Mouse (Mus musculus) embryonic facial prominence, embryonic 10.5 days (tissue): ENCODE data around the gene Hmcn2. TPM values are rescaled to one million over a fixed set of nuclear protein-coding genes. Genes with fewer than 3 reads are reported as not detected.

ENCODE experiments used
- DNase-seq: peaks from one replicate; pipeline ENCODE4 v3.0.0-alpha.2; 2017; ENCODE audit warnings: low spot score
- H3K27ac ChIP-seq: fragments of 300-500 bp; sonication (generic); replicated peaks from 2 replicates; pipeline ENCODE4 v1.5.1; 2016; ENCODE audit warnings: mild to moderate bottlenecking
- H3K27me3 ChIP-seq: fragments of 300-500 bp; sonication (generic); replicated peaks from 2 replicates; pipeline ENCODE4 v1.6.1; 2016; ENCODE audit warnings: low read depth, mild to moderate bottlenecking; ENCODE audit not compliant: poor library complexity, severe bottlenecking
- H3K36me3 ChIP-seq: fragments of 300-500 bp; sonication (generic); replicated peaks from 2 replicates; pipeline ENCODE4 v1.6.1; 2016; ENCODE audit warnings: mild to moderate bottlenecking, moderate library complexity
- H3K4me1 ChIP-seq: fragments of 300-500 bp; sonication (generic); 2 replicates; pipeline ENCODE4 v1.6.1; 2016
- H3K4me3 ChIP-seq: fragments of 300-500 bp; sonication (generic); 2 replicates; pipeline ENCODE4 v1.5.1; 2016; ENCODE audit warnings: mild to moderate bottlenecking, moderate library complexity
- H3K9me3 ChIP-seq: fragments of 300-500 bp; sonication (generic); 2 replicates; pipeline ENCODE4 v1.6.1; 2016; ENCODE audit warnings: mild to moderate bottlenecking
- WGBS: fragments of 180-500 bp; shearing (Covaris S2); methylation state at CpG from one replicate; pipeline ENCODE4 v1.1.7; 2016; 5-methylcytosine and 5-hydroxymethylcytosine counted together
- polyA plus RNA-seq: library from polyadenylated mRNA; unstranded; fragments of >200 nt; fragmentation: Nextera tagmentation; extraction: Ambion mirVana; gene quantifications from 2 replicates; pipeline ENCODE4 v1.2.1, GENCODE M21; 2016

Gene Hmcn2
- polyA plus RNA-seq, 1 experiment from 2014 or later, result not detected

DNA sequence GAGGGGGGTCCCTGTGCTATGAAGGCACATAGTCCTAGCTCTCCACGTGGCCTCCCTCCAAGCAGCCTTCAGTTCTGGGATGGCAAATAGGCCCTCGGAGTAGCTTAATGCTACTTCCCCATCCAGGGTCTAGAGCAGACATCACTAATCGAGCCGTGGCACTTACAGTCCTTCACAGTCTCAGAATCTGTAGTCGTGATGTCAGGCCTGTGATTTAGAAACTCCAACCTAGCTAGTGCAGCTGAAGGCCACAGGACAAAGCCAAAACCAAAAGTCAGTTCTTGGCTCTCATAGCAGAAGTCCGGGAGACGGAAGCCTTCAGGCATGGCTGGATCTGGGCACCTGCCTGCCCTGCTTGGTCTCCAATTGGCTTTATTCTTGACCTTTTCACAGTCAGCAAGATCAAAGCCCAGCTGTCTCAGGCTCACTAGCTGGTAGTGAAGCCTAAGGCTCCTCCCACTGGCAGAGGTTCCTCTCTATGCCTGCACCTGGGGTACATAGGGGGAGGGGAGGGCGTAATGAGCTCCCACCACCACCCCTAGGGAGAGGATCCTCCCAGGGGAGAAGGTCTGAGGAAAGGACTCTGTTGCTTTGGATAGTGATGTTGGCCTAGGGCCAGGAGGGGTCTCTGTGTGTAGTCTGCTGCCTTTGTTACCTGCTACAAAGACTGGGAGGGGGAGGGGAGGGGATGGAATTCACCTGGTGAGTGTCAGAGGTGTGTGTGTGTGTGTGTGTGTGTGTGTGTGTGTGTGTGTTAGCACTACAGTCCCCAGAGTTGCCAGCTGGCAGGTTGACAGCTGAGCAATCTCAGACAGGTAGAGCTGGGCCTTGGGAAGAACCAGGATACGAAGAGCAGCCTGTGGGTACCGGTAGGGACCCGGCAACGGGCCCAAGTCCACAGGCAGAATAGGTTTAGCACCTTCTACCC lies 163.3 kb downstream of the Hmcn2 start:
- peaks cover 25% of the 10 kb centered on the region for H3K4me1 ChIP-seq

DNA sequence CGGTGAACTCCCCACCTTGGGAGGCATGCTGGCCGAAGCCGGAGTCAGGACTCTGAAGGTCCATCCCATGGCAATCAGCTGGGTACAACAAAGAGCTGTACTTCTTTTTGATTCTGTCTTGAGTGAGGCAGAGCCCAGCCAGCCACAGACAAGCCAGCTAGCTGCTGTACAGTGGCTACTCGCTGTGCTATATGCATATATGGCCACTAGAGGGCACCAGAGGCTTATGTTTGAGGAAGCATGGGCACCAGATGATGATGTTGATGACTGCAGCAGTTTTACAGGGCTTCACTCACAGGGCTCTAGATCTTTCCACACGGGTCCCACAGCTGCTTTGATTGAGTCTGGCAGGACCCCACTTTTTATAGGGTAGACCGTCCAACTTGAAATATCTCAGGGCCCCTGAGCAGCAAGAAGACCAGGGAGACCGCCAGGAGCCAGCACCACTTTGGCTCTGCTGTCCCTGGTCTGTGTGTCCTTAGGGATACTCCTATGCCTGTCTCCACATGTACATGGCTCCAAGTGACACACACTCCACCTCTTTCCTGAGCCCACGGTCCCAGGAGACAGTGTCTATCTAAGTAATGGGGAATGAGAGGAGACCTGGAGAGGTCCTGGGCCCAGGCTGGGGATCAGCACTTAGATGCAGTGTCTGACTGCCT lies 168.8 kb downstream of the Hmcn2 start:
- H3K27ac ChIP-seq, result no peak overlapping the region
- peaks cover 22% of the 10 kb centered on the region for H3K4me1 ChIP-seq
- H3K36me3 ChIP-seq, result no peaks in the 10 kb centered on the region
- DNase-seq, result peak; percentile 85
- H3K9me3 ChIP-seq, result no peaks in the 10 kb centered on the region
- WGBS, result 30% methylated on average over 8 of the region's 8 CpGs
- H3K27me3 ChIP-seq, result peaks cover 61% of the 10 kb centered on the region
- no peak overlapping the region for H3K4me3 ChIP-seq

More for the DNA sequence above, 163.3 kb downstream of the Hmcn2 start:
- Histone ChIP-seq H3K9me3 (no peaks in the 10 kb centered on the region), H3K27ac (0 out of 2 replicates have a peak overlapping the region, but pooled peaks have one; percentile 10), H3K27me3 (peaks cover 33% of the 10 kb centered on the region), H3K4me3 (no peak overlapping the region), H3K36me3 (no peaks in the 10 kb centered on the region)
- 77% methylated on average over 12 of the region's 12 CpGs for WGBS
- no peak for DNase-seq

DNA sequence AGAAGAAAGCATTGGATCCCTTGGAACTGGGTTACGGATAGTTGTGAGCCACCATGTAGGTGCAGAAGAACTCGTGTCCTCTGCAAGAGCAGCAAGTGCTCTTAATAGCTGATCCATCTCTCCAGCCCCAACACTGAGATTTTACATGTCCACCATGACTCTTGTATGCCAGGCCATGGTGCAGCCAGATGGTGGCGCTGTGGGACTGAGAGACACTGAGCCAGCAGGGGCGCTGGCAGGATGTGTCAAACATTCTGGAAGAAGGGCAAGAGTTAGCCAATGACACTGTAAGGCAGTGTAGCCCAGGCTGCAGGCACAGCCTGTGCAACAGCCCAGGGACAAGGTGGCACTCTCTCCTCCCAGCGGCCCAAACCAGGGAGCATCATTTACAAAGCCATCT lies 170.0 kb downstream of the Hmcn2 start:
- Histone ChIP-seq H3K4me3 (no peak overlapping the region), H3K36me3 (no peaks in the 10 kb centered on the region), H3K4me1 (peaks cover 32% of the 10 kb centered on the region), H3K27me3 (peaks cover 68% of the 10 kb centered on the region), H3K27ac (no peak overlapping the region), H3K9me3 (no peaks in the 10 kb centered on the region)
- 19% methylated on average over 5 of the region's 5 CpGs for WGBS
- peak; percentile 89 for DNase-seq

DNA sequence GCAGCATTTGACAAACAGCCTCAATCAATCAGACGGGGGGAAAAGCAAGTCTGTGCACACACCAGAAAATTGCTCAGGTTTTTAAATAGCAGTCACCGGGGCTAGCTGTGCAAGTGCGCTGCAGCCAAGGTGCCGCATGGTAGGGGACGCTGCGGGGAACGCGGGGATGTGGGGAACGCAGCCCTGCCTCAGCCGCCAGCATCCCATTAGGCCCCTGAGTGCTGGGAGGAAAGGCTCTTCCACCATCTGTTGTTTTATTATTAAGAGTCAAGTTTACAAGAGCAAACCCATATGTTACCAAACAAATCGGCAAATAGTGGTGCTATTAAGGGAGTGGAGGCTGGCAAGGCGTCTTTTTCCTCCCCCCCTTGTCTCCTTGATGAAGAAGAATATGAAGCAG lies 175.0 kb downstream of the Hmcn2 start:
- Histone ChIP-seq H3K27ac (no peak overlapping the region), H3K4me1 (peaks cover 54% of the 10 kb centered on the region), H3K36me3 (no peaks in the 10 kb centered on the region), H3K9me3 (no peaks in the 10 kb centered on the region), H3K27me3 (peaks cover 88% of the 10 kb centered on the region), H3K4me3 (no peak overlapping the region)
- 54% methylated on average over 12 of the region's 12 CpGs for WGBS
- DNase-seq, result no peak

DNA sequence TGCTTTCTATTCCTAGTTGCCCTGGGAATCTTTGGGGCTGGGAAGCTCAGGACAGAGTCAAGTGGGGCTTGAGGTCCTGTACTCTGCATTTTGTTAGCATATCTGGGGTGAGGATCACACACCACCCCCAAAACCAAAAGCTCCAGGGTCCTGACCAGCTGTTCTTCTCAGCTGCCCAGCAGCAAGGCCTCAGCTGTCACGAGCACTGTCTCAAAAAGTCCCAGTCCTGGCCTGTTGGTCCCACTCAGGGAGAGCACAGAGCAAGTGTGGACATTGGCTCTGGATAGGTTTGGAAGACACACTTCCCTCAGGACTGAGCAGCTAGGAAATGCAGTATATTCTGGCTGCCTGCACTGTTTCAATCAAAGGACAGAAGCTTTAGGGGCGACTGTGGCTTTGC lies 176.3 kb downstream of the Hmcn2 start:
- peaks cover 54% of the 10 kb centered on the region for H3K4me1 ChIP-seq
- H3K36me3 ChIP-seq, result no peaks in the 10 kb centered on the region
- H3K27me3 ChIP-seq, result peaks cover 92% of the 10 kb centered on the region
- WGBS, result 88% methylated on average over 2 of the region's 2 CpGs
- H3K9me3 ChIP-seq, result no peaks in the 10 kb centered on the region
- no peak for DNase-seq
- no peak overlapping the region for H3K4me3 ChIP-seq
- H3K27ac ChIP-seq, result no peak overlapping the region

DNA sequence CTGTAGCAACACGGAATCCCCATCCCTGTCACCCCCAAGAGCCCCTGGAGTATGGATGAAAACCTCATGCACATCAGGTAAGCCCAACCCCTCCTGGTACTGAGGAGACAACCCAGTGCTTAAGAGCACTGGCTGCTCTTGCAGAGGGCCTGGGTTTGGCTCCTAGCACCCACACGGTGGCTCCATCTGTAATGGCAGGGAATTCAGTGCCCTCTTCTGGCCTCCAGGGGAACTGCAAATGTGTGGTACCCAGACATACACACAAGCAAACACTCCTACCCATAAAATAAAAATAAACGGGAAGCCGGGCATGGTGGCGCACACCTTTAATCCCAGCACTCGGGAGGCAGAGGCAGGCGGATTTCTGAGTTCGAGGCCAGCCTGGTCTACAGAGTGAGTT lies 178.1 kb downstream of the Hmcn2 start:
- 95% methylated on average over 8 of the region's 8 CpGs for WGBS
- H3K4me1 ChIP-seq, result peaks cover 71% of the 10 kb centered on the region
- H3K27ac ChIP-seq, result no peak overlapping the region

DNA sequence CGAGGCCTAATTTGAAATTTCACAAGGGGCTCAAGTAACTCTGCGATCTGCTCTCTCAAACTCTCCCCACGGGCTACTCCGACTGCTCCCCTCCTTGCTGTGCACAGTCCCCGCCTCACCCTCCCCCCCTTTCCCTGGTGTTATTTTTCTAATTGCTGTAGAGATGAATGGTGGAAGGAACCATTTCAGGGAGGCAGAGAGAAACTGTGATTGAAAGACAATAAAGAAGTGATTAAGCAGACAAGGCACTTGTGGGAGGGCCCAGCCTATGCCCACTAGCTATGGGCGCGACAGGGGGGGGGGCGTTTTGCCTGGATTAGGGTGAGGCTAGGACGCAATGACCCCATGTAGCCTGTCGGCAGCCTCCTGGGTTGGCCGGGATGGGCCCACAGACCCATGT lies 179.0 kb downstream of the Hmcn2 start:
- Histone ChIP-seq H3K9me3 (no peaks in the 10 kb centered on the region), H3K27ac (peak overlapping the region; percentile 31; the same call in 1 of the 2 replicates), H3K36me3 (no peaks in the 10 kb centered on the region), H3K27me3 (peaks cover 95% of the 10 kb centered on the region), H3K4me1 (peaks cover 71% of the 10 kb centered on the region), H3K4me3 (no peak overlapping the region)
- no peak for DNase-seq
- WGBS, result 37% methylated on average over 11 of the region's 11 CpGs

More for the DNA sequence above, 178.1 kb downstream of the Hmcn2 start:
- Histone ChIP-seq H3K4me3 (no peak overlapping the region), H3K36me3 (no peaks in the 10 kb centered on the region), H3K27me3 (peaks cover 94% of the 10 kb centered on the region), H3K9me3 (no peaks in the 10 kb centered on the region)
- DNase-seq, result no peak

DNA sequence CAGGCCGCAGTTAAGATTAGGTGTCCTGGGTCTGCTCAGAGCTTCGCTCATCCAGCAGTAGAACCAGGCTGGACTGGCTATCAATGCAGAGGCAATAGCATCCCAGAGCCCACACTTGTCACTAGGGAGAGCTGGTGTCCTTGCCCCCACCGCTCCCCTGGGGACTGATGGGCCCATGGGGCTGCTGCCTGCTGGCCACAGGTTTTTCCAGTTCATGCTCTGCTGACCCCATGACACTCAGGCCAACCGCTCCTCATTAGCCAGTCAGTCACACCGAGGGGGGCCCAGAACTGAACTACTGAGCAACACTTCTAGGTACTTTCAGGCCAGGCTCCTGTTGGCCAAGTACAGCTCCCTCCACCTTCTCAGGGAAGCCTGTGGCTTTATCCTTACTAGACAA lies 180.1 kb downstream of the Hmcn2 start:
- no peaks in the 10 kb centered on the region for H3K36me3 ChIP-seq

DNA sequence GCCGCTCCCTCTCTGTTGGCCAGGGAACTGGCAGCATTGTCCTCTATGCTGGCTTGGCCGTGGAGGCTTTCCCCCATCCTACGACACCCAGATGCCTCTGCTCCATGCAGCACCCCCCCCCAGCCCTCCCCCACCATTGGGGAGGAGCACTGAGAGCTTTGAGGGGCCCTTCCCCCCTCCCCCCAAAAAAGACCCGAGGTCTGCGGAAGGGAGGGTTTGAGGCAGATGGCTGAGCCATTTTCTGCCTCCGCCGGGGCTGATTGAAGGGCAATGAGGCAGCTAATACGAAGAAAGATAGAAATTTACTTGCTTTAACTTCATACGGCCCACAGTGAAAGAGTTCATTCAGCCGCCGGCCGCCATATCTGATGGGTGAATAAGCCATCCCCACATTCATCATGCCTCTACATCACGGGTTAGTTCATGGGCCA lies 180.8 kb downstream of the Hmcn2 start:
- peaks cover 75% of the 10 kb centered on the region for H3K4me1 ChIP-seq
- no peaks in the 10 kb centered on the region for H3K36me3 ChIP-seq
- H3K4me3 ChIP-seq, result no peak overlapping the region
- peaks cover 96% of the 10 kb centered on the region for H3K27me3 ChIP-seq
- DNase-seq, result no peak
- no peaks in the 10 kb centered on the region for H3K9me3 ChIP-seq
- H3K27ac ChIP-seq, result peak overlapping the region; percentile 4; the same call in 1 of the 2 replicates
- 57% methylated on average over 13 of the region's 13 CpGs for WGBS

More for the DNA sequence above, 180.1 kb downstream of the Hmcn2 start:
- no peak for DNase-seq
- Histone ChIP-seq H3K27me3 (peaks cover 95% of the 10 kb centered on the region), H3K27ac (peak overlapping the region; percentile 4; the same call in 1 of the 2 replicates), H3K4me1 (peaks cover 72% of the 10 kb centered on the region), H3K4me3 (no peak overlapping the region), H3K9me3 (no peaks in the 10 kb centered on the region)
- WGBS, result 52% methylated on average over 5 of the region's 5 CpGs

DNA sequence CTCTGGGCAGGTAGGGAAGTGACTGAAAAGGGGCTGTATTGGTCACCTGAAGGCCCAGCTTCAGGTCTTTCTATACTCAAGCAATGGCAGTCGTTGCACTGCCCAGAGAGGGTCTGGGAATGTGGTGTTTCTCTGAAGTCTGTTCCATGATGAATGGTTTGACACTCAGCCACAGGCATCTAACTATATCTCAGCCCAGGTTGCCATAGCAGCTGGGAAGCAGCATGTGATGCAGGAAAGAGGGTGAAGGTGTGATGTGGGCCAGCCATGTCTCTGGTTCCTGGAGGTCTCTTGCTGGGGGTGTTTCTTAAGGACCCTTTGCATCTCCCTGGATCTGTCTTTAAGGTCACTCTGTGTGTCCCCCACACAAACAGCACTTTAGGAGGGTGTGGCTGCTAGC lies 181.9 kb downstream of the Hmcn2 start:
- Histone ChIP-seq H3K4me1 (peaks cover 85% of the 10 kb centered on the region), H3K9me3 (no peaks in the 10 kb centered on the region), H3K4me3 (no peak overlapping the region), H3K27me3 (peaks cover 99% of the 10 kb centered on the region), H3K36me3 (no peaks in the 10 kb centered on the region), H3K27ac (no peak overlapping the region)
- 71% methylated on average over 1 of the region's 1 CpGs for WGBS
- DNase-seq, result no peak

DNA sequence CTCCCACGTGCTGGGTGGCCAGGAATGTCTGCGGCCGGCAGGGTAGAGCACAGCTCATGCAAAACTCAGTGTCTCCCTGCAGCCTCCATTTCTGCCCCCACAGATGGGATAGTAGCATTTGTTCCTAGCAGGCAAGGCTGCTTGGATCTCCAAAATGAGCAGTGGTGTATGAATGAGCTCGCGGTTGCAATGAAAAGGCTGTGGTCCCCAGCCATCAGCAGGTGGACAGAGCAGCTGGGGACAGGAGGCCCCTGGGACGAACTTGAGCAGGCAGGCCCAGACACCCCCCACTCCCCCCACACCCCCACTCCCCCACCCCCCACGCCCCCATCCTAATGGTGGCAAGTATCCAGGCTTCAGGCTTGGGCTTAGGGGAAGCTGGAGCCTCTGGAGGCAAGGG lies 182.9 kb downstream of the Hmcn2 start:
- Histone ChIP-seq H3K27ac (peak overlapping the region; percentile 49), H3K9me3 (no peaks in the 10 kb centered on the region), H3K27me3 (peaks cover 99% of the 10 kb centered on the region), H3K4me3 (no peak overlapping the region), H3K4me1 (peaks cover 95% of the 10 kb centered on the region), H3K36me3 (no peaks in the 10 kb centered on the region)
- WGBS, result 60% methylated on average over 7 of the region's 7 CpGs
- no peak for DNase-seq

DNA sequence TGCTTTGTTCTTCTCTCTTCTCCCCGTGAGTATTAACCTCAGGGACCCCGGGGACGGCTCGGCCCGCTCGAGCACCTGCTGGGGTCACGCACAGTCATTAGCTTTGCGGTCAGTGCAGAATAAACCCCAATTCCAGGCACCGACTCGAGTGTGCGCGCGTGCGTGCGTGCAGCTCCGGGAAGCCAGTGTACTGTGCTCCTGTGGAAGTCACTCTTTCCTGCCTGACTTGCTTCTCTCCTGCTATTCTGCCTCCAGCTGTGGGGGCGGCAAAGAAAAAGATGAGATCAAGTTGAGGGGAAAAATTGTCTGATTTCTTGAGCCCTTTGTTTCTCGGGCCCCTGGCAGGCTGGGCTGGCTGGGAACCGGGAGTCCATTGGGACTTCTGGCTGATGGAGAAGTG lies 183.4 kb downstream of the Hmcn2 start:
- 63% methylated on average over 19 of the region's 19 CpGs for WGBS
- no peak overlapping the region for H3K27ac ChIP-seq
- H3K4me3 ChIP-seq, result no peak overlapping the region
- H3K4me1 ChIP-seq, result peaks cover 100% of the 10 kb centered on the region
- DNase-seq, result no peak
- H3K36me3 ChIP-seq, result no peaks in the 10 kb centered on the region
- H3K9me3 ChIP-seq, result no peaks in the 10 kb centered on the region
- H3K27me3 ChIP-seq, result peaks cover 100% of the 10 kb centered on the region
